Mouse (Mus musculus) layer of hippocampus, adult 2 months (tissue): ENCODE data around the gene Mkrn2os. TPM values are rescaled to one million over a fixed set of nuclear protein-coding genes. Genes with fewer than 3 reads are reported as not detected.
A peak's percentile ranks its signal among the peaks of the same experiment; 100 is the strongest.

ENCODE experiments used
- DNase-seq, 2 experiments: peaks; one replicate each; pipeline ENCODE4 v3.0.0; 2022; ENCODE audit warnings: low spot score in 2 of 2
- H3K27ac ChIP-seq: fragments of 200-600 bp; 2 replicates; pipeline ENCODE4 v1.8.1; 2022
- H3K4me3 ChIP-seq: fragments of 200-600 bp; 2 replicates; pipeline ENCODE4 v1.8.1; 2022; ENCODE audit warnings: mild to moderate bottlenecking
- CTCF ChIP-seq: fragments of 200-600 bp; conservative IDR thresholded peaks from 2 replicates; pipeline ENCODE4 v1.8.1; 2022; ENCODE audit warnings: antibody characterized with exemption, mild to moderate bottlenecking, moderate library complexity
- total RNA-seq, 2 experiments: library from RNA; stranded (reverse); gene quantifications; 2 replicates each; pipeline ENCODE4 v1.2.3; 2021

The Mkrn2os gene
- total RNA-seq, 2 experiments from 2014 or later: not detected

GRCm38 (mm10) chr6:115565479-115566045 lies 26.8 kb downstream of the Mkrn2os start:
- H3K4me3 ChIP-seq: no peak overlapping the region
- H3K27ac ChIP-seq: no peak overlapping the region
- no peak for TF ChIP-seq CTCF
- DNase-seq: no peak

DNA sequence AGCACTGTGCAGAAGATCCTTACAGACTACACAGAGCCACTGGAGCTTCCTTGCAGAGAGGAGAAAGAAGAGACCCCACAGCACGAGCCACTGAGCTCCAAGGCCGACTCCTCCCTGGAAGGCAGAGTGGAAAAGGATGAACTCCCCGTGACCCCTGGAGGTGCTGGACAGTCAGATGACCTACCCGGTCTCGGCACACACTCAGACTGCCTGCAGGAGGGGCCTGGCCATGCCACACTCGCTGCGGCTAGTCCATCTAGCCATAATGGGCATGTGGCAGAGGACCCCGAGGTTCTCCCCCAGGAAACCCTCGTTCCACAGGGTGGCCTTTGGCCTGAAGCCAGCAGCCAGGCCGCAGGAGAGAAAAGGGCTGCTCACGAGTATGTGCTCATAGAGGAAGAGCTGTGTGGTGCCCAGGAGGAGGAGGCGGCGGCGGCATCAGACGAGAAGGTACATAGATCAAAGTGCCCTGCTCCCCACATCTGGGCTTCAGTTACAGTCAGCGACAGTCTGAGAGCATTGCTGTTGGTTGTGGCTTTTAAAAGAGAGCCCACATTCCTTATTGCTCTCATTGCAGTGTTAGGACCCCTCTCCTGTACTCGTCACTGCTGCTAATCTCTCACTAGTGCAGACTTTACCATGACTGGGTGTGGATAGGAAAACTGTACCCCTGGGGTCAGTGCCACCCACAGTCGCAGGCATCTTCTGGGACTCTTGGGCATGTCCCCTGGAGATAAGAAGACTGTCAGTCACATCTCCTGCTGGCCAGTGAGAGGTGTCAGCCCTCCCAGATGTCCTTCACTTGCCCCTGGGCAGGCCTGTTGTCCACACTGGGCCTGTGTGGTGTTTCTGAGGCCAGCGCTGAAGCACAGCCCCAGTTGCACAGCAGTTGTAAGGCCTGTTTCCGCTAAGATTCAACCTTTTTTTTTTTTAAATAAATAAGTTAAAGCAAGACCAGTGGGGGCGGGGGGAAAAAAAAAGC lies 32.4 kb downstream of the Mkrn2os start:
- TF ChIP-seq CTCF: no peak
- Histone ChIP-seq H3K27ac (no peak overlapping the region), H3K4me3 (no peak overlapping the region)
- DNase-seq: no peak

GRCm38 (mm10) chr6:115558176-115558575 lies 34.2 kb downstream of the Mkrn2os start:
- no peak for TF ChIP-seq CTCF
- no peak overlapping the region for H3K4me3 ChIP-seq
- H3K27ac ChIP-seq: no peak overlapping the region
- no peak for DNase-seq

GRCm38 (mm10) chr6:115555485-115555884 lies 36.9 kb downstream of the Mkrn2os start:
- peak; percentile 68 for TF ChIP-seq CTCF
- H3K4me3 ChIP-seq: no peak overlapping the region
- no peak for DNase-seq
- H3K27ac ChIP-seq: no peak overlapping the region

DNA sequence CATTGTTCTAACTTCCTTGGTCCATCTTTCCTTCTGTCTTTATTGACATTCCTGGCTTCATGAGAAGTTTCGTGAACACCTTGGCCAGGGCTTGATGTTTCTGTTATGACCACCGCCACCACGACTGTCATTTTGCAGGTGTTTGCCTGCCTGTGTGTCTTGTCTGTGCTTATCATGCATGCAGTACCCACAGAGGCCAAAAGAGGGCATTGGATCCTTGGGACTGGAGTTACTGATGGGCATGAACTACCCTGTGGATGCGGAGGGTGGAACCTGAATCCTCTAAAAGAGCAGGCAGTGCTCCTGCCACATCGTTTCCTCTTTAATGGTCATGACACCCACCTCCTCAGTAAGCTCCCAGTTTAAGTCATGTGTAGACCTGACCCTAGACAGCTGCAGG lies 46.1 kb downstream of the Mkrn2os start:
- peak in 1 of 2 experiments; percentile 29 for DNase-seq
- TF ChIP-seq CTCF: peak; percentile 71
- Histone ChIP-seq H3K4me3 (no peak overlapping the region), H3K27ac (no peak overlapping the region)

DNA sequence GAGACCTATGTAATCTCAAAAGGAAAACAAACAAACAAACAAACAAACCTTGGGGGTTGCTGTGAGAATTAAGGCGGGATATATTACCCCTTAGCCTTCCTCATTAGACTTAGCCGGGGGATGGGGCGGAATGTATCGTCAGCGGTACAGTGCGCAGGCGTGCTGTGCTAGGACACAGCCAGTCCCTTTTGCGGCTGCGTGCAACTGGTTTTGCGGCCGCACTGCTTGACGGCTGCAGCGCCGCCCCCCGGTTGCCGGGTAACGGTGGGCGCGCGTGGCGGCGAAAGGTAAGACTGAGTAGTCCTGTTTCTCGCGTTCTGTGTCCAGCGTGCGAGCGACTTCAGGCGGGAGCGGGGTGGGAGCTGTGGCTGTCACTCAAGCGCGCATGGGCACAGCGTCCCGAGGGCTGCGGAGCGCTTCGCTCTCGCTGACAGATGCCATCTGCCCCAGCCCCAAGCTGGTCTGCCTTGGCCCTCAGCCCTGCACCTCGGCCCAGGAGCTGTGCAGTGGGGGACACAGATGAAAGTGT lies 47.9 kb downstream of the Mkrn2os start, which contains the start of gene Tsen2:
Tsen2 (plus strand) TSS at position 223 of the 529 bp plus-strand sequence.
- DNase-seq: peak; percentile 95
- peak; percentile 47 for TF ChIP-seq CTCF
- Histone ChIP-seq H3K27ac (peak within 1 kb of the TSS; percentile 90), H3K4me3 (peak within 1 kb of the TSS; percentile 98)

- DNase-seq: no peak
- Histone ChIP-seq H3K27ac (no peak overlapping the region), H3K4me3 (no peak overlapping the region)
- TF ChIP-seq CTCF: no peak
These were observed 50.0 kb downstream of the Mkrn2os start for GRCm38 (mm10) chr6:115542341-115542740.

GRCm38 (mm10) chr6:115541676-115542275 lies 50.6 kb downstream of the Mkrn2os start:
- DNase-seq: no peak
- TF ChIP-seq CTCF: no peak
- H3K4me3 ChIP-seq: no peak overlapping the region
- H3K27ac ChIP-seq: no peak overlapping the region

GRCm38 (mm10) chr6:115538645-115539429 lies 53.5 kb downstream of the Mkrn2os start:
- Histone ChIP-seq H3K4me3 (peak overlapping the region; percentile 39), H3K27ac (0 out of 2 replicates have a peak overlapping the region, but pooled peaks have one; percentile 19)
- DNase-seq: peak; percentile 76 to 86
- peak; percentile 93 for TF ChIP-seq CTCF

DNA sequence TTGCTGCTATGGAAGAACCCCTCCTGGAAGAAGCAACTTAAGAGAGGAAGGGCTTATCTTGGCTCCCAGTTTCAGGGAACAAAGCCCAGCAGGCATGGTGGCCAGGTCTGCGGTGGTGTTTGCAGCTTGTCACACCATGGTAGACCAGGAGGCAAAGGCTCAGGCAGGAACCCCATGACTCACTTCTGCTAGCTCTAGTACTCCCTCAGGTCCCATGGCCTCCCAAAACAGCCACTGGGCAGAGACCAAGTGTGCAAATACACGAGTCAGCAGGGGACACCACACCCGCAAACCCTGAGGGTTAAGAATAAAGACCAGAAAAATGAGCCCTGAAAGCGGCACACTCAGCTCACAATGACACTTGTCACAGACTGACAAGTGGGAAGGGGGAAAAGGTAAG lies 56.2 kb downstream of the Mkrn2os start:
- H3K4me3 ChIP-seq: no peak overlapping the region
- DNase-seq: no peak
- H3K27ac ChIP-seq: no peak overlapping the region
- no peak for TF ChIP-seq CTCF

- TF ChIP-seq CTCF: no peak
- DNase-seq: peak in 1 of 2 experiments; percentile 23
These were observed 57.8 kb downstream of the Mkrn2os start for GRCm38 (mm10) chr6:115534617-115535016.

More at GRCm38 (mm10) chr6:115534617-115535016, 57.8 kb downstream of the Mkrn2os start:
- Histone ChIP-seq H3K4me3 (no peak overlapping the region), H3K27ac (0 out of 2 replicates have a peak overlapping the region, but pooled peaks have one; percentile 28)

Other genes with a start within 250 kb of the Mkrn2os start
- 1 to 10 TPM; 2.8 to 3.0 TPM for gene Pparg, start 231.6 kb downstream of the Mkrn2os start, total RNA-seq
- gene Tsen2, start 47.9 kb downstream of the Mkrn2os start, total RNA-seq: 10 to 100 TPM; 26.2 to 27.1 TPM
- gene Mkrn2, start 9.3 kb upstream of the Mkrn2os start, total RNA-seq: 10 to 100 TPM; 31.6 to 35.4 TPM
- 10 to 100 TPM; 81.8 to 98.6 TPM for gene Raf1, start 84.1 kb upstream of the Mkrn2os start, total RNA-seq
- under 1 TPM; 0.42 to 0.44 TPM for gene Tmem40, start 169.8 kb upstream of the Mkrn2os start, total RNA-seq
- 1 to 10 TPM; 3.2 to 4.0 TPM for gene Cand2, start 182.0 kb upstream of the Mkrn2os start, total RNA-seq
- 100 to 1,000 TPM; 488 to 493 TPM for gene Rpl32, start 216.2 kb upstream of the Mkrn2os start, total RNA-seq
- gene Efcab12, start 245.8 kb upstream of the Mkrn2os start, total RNA-seq: 1 to 10 TPM; 3.9 to 4.5 TPM